Mouse (Mus musculus) embryonic stem cell, embryonic (primary cell): ENCODE data around the gene Traf5.

Source experiments
- CTCF ChIA-PET, 4 experiments: fragments of 300-600 bp in 2 of 4; fragments of 350-600 bp in 2 of 4; sonication (Branson Sonifier 250); formaldehyde crosslinking; loops; one replicate each; lab custom pipeline; 2022; ENCODE audit warnings: inconsistent platforms in 2 of 4; lab: Charles Lee
- POLR2A ChIA-PET, 4 experiments: fragments of 300-600 bp in 2 of 4; fragments of 350-600 bp in 2 of 4; sonication (Branson Sonifier 250); formaldehyde crosslinking; loops; one replicate each; lab custom pipeline; 2022; ENCODE audit warnings: antibody characterized with exemption in 4 of 4, inconsistent platforms in 1 of 4; lab: Charles Lee

The Traf5 gene

DNA sequence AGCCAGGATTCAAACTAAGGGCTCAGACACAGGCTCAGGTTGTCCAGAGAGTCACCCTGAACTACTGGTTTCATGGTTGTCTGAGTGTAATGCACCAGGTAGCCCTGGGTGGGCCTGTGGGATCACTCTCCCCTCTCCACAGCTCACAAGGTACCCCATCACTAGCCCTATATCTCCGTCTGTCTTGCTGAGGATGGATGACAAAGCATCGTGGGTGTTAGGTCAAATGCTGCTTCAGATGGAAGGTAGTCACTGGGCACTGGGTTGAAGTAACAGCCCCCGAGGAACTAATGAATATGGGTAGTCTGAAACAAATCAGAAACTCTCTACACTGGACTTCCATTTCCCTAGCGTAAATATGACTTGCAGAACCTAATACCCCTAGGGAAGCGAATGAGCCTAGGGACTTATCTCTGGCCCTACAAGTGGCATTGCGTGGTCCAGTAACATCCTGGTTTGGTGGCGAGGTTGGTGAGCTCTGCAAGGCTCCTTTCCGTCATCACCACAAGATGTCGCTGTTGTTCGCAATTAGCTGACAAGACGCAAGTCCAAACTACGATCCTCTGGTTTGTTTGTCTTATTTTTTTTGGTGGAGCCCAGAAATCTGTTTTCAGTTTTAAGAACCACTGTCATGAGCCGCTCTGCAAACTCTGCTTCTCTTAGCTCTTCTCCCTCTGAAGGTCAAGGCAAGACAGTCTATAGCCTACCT, 127.4 kb downstream of the Traf5 start:
- POLR2A ChIA-PET: interaction anchor here (0.8 to 2.9 kb wide), 38 partner anchors 9 to 781 kb away, joined by 3 to 25 read pairs (median 4); partner anchors contain the start of genes Traf5 (in 3 of the 4), Slc30a1 (in 2 of the 4), Dtl (in 1 of the 4) and Ints7 (in 1 of the 4)

DNA sequence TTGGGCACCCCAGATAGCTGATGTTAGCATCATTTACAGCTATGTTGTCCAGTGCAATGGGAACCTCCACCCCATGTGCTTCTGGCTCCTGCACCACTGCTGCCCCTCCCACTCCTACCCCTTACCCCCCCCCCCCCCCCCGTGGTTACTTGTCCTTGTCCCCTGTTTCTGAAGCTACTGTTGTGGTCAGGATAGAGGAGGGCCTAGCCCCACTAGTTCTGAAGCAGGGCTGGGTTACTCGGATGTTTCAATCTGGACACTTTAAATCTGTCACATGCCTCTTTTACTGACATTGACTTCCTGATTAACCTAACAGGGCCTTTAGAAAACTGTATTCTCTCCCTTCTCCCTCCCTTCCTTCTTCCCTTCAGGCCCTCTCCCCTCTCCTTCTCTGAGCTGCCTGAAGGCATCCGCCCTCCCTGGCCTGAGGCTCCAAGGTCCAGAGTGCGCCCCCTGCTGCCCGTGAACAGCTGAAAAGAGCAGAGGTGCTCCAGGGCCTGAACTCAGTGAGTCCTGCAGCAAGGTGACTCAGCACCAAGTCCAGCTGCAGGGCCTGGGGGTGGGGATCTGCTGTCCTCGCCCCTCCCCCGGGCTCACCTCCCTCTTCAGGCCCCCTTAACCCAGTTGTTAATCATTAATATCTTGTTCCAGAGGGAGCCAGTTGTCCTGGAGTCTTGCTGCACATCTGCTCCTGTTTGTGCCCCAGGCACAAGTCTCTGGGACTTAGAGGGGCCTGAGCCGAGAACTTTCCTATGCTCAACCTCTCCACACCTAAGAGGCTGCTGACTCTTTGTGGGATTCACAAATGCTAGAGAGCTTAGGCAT, 128.2 kb downstream of the Traf5 start:
- CTCF ChIA-PET: interaction anchor here (0.5 to 3.0 kb wide), 103 partner anchors 8 to 1994 kb away, joined by 3 to 48 read pairs (median 4); partner anchors contain the start of genes Traf5 (in 4 of the 4), Rd3 (in 2 of the 4), Slc30a1 (in 2 of the 4) and Kcnh1 (in 1 of the 4)
- POLR2A ChIA-PET: interaction anchor here (0.5 to 2.9 kb wide), 44 partner anchors 9 to 782 kb away, joined by 3 to 25 read pairs (median 4); partner anchors contain the start of genes Slc30a1 (in 2 of the 4), Traf5 (in 2 of the 4), Dtl (in 1 of the 4) and Ints7 (in 1 of the 4)

More for the DNA sequence above, 127.4 kb downstream of the Traf5 start:
- CTCF ChIA-PET: interaction anchor here (0.5 to 3.0 kb wide), 105 partner anchors 8 to 1734 kb away, joined by 3 to 48 read pairs (median 4); partner anchors contain the start of genes Traf5 (in 4 of the 4), Rd3 (in 2 of the 4), Slc30a1 (in 2 of the 4) and Dtl (in 1 of the 4)

DNA sequence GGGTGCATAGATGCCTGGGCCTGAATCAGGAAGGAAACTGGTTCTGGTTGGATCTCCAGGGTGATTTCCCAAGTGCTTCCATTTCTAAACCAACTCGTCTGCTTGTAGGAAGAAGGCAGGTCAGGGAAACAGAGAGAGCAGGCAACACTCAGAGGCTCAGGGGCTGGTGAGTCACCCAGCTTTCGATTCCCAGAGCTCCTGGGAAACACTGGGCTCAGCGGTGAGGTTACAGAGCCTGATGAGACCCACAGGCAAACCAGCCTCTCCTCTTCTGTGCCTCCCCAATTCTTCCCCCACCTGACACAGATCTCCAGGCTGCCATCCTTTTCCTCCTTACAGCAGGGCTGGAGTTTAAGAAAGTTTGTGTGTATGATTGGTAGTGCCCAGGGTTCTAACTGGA, 128.9 kb downstream of the Traf5 start:
- POLR2A ChIA-PET: interaction anchor here in 3 of 4 experiments (0.5 to 2.9 kb wide), 18 partner anchors 9 to 485 kb away, joined by 3 to 25 read pairs (median 4); partner anchors contain the start of gene Slc30a1 (in 1 of the 3)
- CTCF ChIA-PET: interaction anchor here (0.6 to 3.0 kb wide), 30 partner anchors 9 to 1994 kb away, joined by 3 to 48 read pairs (median 8); partner anchors contain the start of genes Rd3 (in 2 of the 4), Slc30a1 (in 2 of the 4) and Traf5 (in 2 of the 4)

DNA sequence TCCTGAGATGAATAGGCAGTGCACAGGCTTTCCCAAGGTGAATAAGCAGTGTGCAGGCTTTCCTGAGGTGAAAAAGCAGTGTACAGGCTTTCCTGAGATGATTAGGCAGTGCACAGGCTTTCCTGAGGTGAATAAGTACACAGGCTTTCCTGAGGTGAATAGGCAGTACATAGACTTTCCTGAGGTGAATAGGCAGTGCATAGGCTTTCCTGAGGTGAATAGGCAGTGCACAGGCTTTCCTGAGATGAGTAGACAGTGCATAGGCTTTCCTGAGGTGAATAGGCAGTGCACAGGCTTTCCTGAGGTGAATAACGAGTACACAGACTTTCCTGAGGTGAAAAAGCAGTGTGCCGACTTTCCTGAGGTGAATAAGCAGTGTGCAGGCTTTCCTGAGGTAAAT, 131.4 kb downstream of the Traf5 start:
- ChIA-PET POLR2A (interaction anchor here in 1 of 4 experiments (1.2 kb wide), 1 partner anchor 14 kb away, joined by 6 read pairs; no protein-coding TSS in a partner anchor), CTCF (no interaction called here)

DNA sequence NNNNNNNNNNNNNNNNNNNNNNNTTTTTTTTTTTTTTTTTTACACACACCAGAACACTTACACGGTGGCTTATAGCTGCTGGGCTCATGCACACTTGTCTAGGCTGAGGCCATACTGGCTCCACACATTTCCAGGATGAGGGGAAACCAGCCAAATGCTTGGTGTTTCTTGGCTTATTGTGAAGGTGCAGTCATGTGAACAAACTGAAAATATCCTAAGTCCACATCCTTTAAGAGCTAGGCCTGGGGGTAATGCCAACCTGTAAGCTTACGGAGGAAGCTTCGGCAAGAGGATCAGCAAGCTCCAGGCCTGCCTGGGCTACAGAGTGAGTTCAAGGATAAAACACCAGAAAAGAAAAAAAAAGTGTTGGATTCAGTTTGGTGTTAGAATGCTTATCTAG, 135.0 kb downstream of the Traf5 start:
- ChIA-PET POLR2A (interaction anchor here in 3 of 4 experiments (0.6 to 2.9 kb wide), 9 partner anchors 11 to 122 kb away, joined by 3 to 12 read pairs (median 3); no protein-coding TSS in a partner anchor), CTCF (interaction anchor here (0.7 to 4.1 kb wide), 4 partner anchors 7 to 785 kb away, joined by 3 to 14 read pairs (median 4); partner anchors contain the start of gene Traf5 (in 1 of the 4))

DNA sequence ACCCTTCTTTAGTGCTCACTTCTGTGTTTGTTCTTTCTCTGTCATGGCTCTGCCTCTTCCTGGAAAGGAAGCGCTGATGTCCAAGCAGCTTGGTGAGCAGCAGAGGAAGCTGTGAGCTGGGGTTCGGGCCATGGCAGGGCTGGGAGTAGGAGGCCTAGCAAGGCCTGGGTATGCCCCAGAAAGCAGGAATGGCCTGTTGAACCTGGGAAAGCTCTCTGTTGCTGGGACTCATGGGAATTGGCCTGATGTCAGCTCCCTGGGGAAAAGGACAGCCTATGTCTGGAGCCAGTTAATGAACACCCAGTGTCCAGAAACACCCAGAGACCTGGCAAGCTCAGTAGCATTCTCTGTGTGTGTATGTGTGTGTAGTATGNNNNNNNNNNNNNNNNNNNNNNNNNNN, 135.5 kb downstream of the Traf5 start:
- POLR2A ChIA-PET: interaction anchor here in 3 of 4 experiments (0.8 to 2.9 kb wide), 8 partner anchors 10 to 122 kb away, joined by 3 to 12 read pairs (median 3); no protein-coding TSS in a partner anchor
- CTCF ChIA-PET: interaction anchor here in 2 of 4 experiments (0.7 to 4.1 kb wide), 2 partner anchors 8 kb away, joined by 3 to 14 read pairs; no protein-coding TSS in a partner anchor

DNA sequence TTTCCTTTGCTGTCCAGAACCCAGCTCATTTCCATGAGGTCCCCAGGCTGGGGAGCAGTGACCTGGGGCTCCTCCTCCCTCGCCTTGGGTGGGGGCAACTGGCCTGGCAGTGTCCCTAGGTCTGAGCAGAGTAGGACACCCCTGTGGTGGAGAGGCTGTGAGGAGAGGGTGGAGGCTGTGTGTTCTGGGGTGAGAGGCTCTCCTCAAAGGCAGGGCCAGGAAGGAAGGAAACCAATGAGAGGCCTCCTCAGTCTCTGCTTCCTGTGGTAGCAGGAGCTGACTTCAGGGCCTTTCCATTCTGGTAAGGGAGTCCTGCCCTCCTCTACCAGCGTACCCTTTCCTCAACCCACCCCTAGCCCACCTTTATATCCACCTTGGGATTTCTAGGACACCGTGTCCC, 136.1 kb downstream of the Traf5 start:
- POLR2A ChIA-PET: interaction anchor here in 3 of 4 experiments (0.8 to 4.2 kb wide), 11 partner anchors 8 to 121 kb away, joined by 3 to 16 read pairs (median 3); no protein-coding TSS in a partner anchor
- CTCF ChIA-PET: interaction anchor here in 2 of 4 experiments (0.7 to 4.1 kb wide), 2 partner anchors 8 to 9 kb away, joined by 3 to 14 read pairs; no protein-coding TSS in a partner anchor

DNA sequence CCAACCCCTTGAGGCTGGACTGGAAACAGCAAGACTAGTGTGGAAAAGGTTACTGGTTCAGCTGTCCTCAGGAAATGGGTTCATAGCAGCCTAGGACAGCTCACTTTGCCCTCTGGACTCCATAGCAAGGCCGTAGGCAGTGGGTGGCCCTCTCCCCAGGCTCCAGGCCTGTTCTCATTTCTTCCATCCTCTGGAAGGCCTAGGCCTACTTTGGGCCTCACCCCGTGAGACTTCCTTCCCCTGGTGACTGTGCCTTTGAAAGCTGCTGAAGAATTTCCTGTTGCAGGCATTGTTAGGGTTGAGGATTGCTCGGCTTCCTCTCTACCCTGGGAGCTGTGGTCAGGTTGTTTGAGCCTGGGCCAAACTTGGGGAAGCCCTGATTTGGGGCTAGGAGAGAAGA, 137.3 kb downstream of the Traf5 start:
- CTCF ChIA-PET: interaction anchor here in 2 of 4 experiments (0.9 to 4.1 kb wide), 3 partner anchors 9 to 379 kb away, joined by 3 to 14 read pairs (median 13); partner anchors contain the start of genes Dtl (in 1 of the 2) and Ints7 (in 1 of the 2)
- POLR2A ChIA-PET: interaction anchor here in 3 of 4 experiments (1.2 to 4.2 kb wide), 9 partner anchors 9 to 133 kb away, joined by 3 to 16 read pairs (median 6); no protein-coding TSS in a partner anchor

DNA sequence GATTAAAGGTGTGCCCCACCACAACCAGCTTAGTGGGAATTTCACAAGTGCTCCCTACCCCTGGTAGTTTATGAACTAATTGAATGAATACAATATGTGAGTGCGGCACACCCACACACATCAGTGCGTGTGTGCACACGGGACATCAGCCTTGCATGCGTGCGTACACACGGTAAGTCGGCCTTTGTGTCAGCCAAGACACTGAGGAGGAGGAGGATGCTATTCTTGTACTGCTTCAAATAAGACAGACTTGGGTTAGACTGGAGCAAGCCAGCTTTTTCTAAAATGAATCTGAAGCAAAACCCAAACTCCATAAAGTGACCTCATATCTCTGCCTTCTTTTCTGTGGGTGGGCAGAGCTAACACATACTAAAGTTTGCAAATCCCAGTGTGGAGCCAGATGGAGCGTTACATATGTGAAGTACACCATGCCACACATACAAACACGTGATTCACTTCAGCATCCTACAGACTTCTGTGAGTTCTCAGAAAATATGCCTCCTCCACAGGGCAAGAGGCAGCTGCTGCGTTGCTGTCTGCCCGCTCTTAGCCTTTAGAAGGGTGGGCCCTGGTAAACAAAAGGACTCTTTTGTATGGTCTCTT, 139.5 kb downstream of the Traf5 start:
- ChIA-PET CTCF (interaction anchor here in 1 of 4 experiments (2.0 kb wide), 1 partner anchor 12 kb away, joined by 10 read pairs; no protein-coding TSS in a partner anchor), POLR2A (interaction anchor here in 2 of 4 experiments (0.9 to 4.2 kb wide), 5 partner anchors 10 to 130 kb away, joined by 3 to 16 read pairs (median 4); no protein-coding TSS in a partner anchor)

DNA sequence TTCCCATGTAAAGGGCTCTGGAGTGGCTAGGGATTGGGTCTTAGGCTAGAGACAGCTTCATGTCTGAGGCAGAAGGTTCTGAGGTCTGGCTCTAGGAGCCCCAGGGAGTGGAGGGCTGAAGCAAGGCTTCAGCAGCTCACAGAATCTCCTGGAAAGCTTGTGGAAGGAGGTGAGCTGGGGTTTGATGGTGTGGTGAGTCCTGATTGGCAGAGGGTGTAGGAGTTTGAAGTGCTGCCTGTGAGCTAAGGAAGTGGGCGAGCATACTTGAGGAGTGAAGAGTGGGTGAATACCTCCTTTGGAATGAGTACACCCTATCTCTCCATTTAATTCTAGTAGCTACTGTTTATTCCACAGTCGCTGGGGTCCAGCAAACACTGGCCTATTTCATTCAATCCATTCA, 141.7 kb downstream of the Traf5 start:
- POLR2A ChIA-PET: interaction anchor here in 1 of 4 experiments (0.6 kb wide), 1 partner anchor 129 kb away, joined by 3 read pairs; no protein-coding TSS in a partner anchor
- CTCF ChIA-PET: interaction anchor here in 1 of 4 experiments (0.9 kb wide), 1 partner anchor 14 kb away, joined by 4 read pairs; no protein-coding TSS in a partner anchor

DNA sequence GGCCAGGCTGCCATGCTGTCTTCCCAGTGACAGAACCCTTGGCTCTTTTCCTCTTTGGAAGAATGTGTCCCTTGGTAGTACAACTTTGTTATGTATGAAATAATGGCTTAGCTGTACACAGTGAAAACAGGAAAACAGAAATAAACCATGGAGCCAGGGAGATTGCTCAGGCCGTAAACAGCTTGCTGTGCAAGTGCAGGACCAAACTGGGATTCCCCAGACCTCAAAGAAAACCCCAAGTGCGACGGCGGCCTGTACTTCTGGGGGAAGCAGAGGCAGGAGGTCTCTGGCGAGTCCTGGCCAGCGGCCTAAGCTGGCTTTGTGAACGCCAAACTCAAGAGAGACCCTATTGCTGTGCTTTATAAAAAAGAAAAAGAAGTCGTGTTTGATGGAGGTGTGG, 143.8 kb downstream of the Traf5 start:
- ChIA-PET POLR2A (interaction anchor here in 3 of 4 experiments (4.1 to 7.3 kb wide), 4 partner anchors 16 to 18 kb away, joined by 25 to 246 read pairs (median 178); no protein-coding TSS in a partner anchor), CTCF (interaction anchor here in 1 of 4 experiments (1.5 to 5.8 kb wide), 2 partner anchors 10 to 16 kb away, joined by 3 to 34 read pairs; no protein-coding TSS in a partner anchor)

DNA sequence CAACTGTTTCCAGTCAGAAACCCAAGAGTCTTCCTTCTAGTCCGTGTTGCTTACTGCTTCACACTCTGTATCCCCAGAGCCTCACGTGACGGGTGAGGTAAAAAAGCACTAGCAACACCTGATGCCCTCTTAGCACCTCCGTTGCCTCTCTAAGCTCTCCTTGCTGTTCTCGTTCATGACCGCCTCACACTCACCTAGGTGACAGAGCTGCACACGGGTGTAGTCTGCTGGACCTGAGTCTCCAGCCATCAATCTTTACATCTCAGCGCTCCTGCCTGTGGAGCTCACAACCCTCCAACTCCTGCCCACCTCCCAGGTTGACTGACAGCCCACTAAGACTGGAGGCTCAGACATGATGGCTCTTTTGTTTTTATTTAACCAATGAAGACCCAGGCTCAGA, 144.6 kb downstream of the Traf5 start:
- POLR2A ChIA-PET: interaction anchor here in 3 of 4 experiments (0.5 to 7.3 kb wide), 12 partner anchors 9 to 765 kb away, joined by 3 to 246 read pairs (median 6); partner anchors contain the start of gene Nek2 (in 1 of the 3)
- CTCF ChIA-PET: interaction anchor here in 1 of 4 experiments (1.5 to 5.8 kb wide), 2 partner anchors 11 to 17 kb away, joined by 3 to 34 read pairs; no protein-coding TSS in a partner anchor
